Mouse (Mus musculus) heart, postnatal 36 days (tissue): ENCODE measurements around the gene Prkag3. TPM values are rescaled to one million over a fixed set of nuclear protein-coding genes. Genes with fewer than 3 reads are reported as not detected.

Experiments used
- DNase-seq, 2 experiments: peaks; one replicate each; pipeline ENCODE4 v3.0.0; 2021 to 2022
- intact Hi-C: fragments of 180-260 bp; cut with DNase I; formaldehyde crosslinking; loops from one replicate; pipeline ENCODE4 v1.15.1; 2025
- total RNA-seq, 2 experiments: library from RNA; stranded (reverse); gene quantifications; 2 replicates each; pipeline ENCODE4 v1.2.3; 2021

Gene Prkag3
- total RNA-seq, result 1 to 10 TPM; 1.1 to 1.4 TPM

GRCm38 (mm10) chr1:74748643-74749271 is at the start of gene Prkag3:
TSS of gene Prkag3 (minus strand) at chr1:74749221.
- intact Hi-C loops, result loop anchor here (2.0 kb wide), 1 partner anchor 34 kb away; no protein-coding TSS in a partner anchor
- peak; percentile 65 to 69 for DNase-seq

GRCm38 (mm10) chr1:74797459-74797858 is 48.4 kb upstream of the Prkag3 start:
- no peak for DNase-seq
- intact Hi-C loops, result no loop called here

GRCm38 (mm10) chr1:74795145-74795529 is 46.1 kb upstream of the Prkag3 start:
- intact Hi-C loops, result no loop called here
- no peak for DNase-seq

- intact Hi-C loops, result no loop called here
- DNase-seq, result no peak
These were observed 45.6 kb upstream of the Prkag3 start for GRCm38 (mm10) chr1:74794487-74795144.

GRCm38 (mm10) chr1:74792831-74793660 is 44.0 kb upstream of the Prkag3 start:
- DNase-seq, result no peak
- intact Hi-C loops, result no loop called here

GRCm38 (mm10) chr1:74791249-74791648 is 42.2 kb upstream of the Prkag3 start, which contains the start of gene Wnt10a:
TSS of gene Wnt10a (plus strand) at chr1:74791516.
- intact Hi-C loops, result no loop called here
- no peak for DNase-seq

GRCm38 (mm10) chr1:74790095-74790494 is 41.1 kb upstream of the Prkag3 start:
- intact Hi-C loops, result no loop called here

GRCm38 (mm10) chr1:74788603-74789176 is 39.7 kb upstream of the Prkag3 start:
- no peak for DNase-seq
- intact Hi-C loops, result loop anchor here (1.0 kb wide), 1 partner anchor 20 kb away; no protein-coding TSS in a partner anchor

More at GRCm38 (mm10) chr1:74790095-74790494, 41.1 kb upstream of the Prkag3 start:
- no peak for DNase-seq

GRCm38 (mm10) chr1:74787846-74788245 is 38.8 kb upstream of the Prkag3 start:
- DNase-seq, result peak; percentile 78
- intact Hi-C loops, result loop anchor here (1.0 kb wide), 1 partner anchor 20 kb away; no protein-coding TSS in a partner anchor

GRCm38 (mm10) chr1:74784041-74784759 is 35.2 kb upstream of the Prkag3 start:
- peak; percentile 60 to 62 for DNase-seq
- intact Hi-C loops, result no loop called here

- DNase-seq, result no peak
- intact Hi-C loops, result no loop called here
These were observed 34.5 kb upstream of the Prkag3 start for GRCm38 (mm10) chr1:74783554-74783953.

- intact Hi-C loops, result no loop called here
- DNase-seq, result no peak
These were observed 33.0 kb upstream of the Prkag3 start for GRCm38 (mm10) chr1:74782045-74782444.

- no peak for DNase-seq
- intact Hi-C loops, result no loop called here
These were observed 30.0 kb upstream of the Prkag3 start for GRCm38 (mm10) chr1:74778934-74779486.

- intact Hi-C loops, result no loop called here
- DNase-seq, result no peak
These were observed 26.8 kb upstream of the Prkag3 start for GRCm38 (mm10) chr1:74775816-74776215.

GRCm38 (mm10) chr1:74774062-74774461 is 25.0 kb upstream of the Prkag3 start:
- intact Hi-C loops, result no loop called here
- DNase-seq, result no peak

- intact Hi-C loops, result no loop called here
- peak; percentile 73 to 76 for DNase-seq
These were observed 24.1 kb upstream of the Prkag3 start for GRCm38 (mm10) chr1:74773136-74773535.

- intact Hi-C loops, result no loop called here
- DNase-seq, result peak; percentile 20 to 40
These were observed 23.1 kb upstream of the Prkag3 start for GRCm38 (mm10) chr1:74771931-74772620.

GRCm38 (mm10) chr1:74771845-74771930 is 22.7 kb upstream of the Prkag3 start, which contains the start of gene Wnt6:
TSS of gene Wnt6 (plus strand) at chr1:74771892.
- intact Hi-C loops, result no loop called here
- DNase-seq, result no peak

GRCm38 (mm10) chr1:74771467-74771844 is 22.4 kb upstream of the Prkag3 start:
- no peak for DNase-seq
- intact Hi-C loops, result no loop called here
